Mouse (Mus musculus): Measurements from ENCODE around the gene Slc5a4b.

Slc5a4b gene

GRCm38 (mm10) chr10:76036962-76037361 lies 73.8 kb downstream of the Slc5a4b start:
- no peak for DNase-seq (ENCODE audit: low spot score)

DNA sequence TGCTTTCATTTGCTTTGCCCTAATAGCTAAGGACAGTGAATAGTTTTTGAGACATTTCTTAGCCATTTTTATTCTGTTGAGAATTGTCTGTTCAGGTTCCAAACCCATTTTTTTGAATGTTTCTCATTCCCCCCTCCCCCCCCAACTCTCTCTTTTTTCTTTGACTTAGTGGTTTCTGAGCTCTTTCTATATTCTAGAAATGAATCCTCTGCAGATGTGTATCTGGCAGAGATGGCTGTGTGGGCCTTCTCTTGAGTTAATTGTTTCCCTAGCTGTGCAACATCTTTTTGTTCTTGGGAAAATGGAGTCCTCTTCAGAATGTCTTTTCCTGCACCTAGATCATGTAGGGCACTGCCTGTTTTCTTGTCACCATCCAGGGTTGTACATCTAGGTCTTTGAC lies 75.5 kb downstream of the Slc5a4b start:
- DNase-seq (ENCODE audit: low spot score), result no peak

DNA sequence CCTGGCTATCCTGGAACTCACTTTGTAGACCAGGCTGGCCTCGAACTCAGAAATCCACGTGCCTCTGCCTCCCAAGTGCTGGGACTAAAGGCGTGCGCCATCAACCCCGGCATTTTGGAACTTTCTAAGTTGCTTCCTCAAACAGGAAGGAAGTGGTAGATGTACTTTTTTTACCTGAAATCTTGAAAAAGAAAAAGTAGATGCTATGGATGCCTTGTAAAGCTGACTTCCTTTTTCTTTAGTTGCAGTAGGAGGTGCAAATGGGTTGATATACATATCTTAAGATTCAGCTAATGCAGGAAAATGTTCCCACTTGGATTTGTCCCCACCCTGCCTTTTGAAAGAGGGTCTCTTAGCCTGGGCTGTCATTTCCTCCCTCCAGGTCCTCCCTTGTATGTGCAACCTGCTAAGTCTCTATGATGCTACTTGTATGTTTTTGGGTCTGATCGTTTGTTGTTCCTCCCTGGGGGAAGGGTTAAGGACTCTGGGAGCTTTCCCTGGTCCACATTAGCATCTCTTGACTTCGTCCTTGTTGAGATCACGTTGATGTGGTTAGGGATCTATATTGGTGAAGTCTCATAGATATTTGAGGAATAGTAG lies 76.7 kb downstream of the Slc5a4b start:
- DNase-seq (ENCODE audit: low spot score), result no peak

GRCm38 (mm10) chr10:76033119-76033455 lies 77.7 kb downstream of the Slc5a4b start:
- no peak for DNase-seq (ENCODE audit: low spot score)

GRCm38 (mm10) chr10:76032402-76033118 lies 78.2 kb downstream of the Slc5a4b start, which contains the start of gene Zfp280b:
Gene Zfp280b (plus strand): TSS chr10:76032650.
- peak; percentile 91 for DNase-seq (ENCODE audit: low spot score)

DNA sequence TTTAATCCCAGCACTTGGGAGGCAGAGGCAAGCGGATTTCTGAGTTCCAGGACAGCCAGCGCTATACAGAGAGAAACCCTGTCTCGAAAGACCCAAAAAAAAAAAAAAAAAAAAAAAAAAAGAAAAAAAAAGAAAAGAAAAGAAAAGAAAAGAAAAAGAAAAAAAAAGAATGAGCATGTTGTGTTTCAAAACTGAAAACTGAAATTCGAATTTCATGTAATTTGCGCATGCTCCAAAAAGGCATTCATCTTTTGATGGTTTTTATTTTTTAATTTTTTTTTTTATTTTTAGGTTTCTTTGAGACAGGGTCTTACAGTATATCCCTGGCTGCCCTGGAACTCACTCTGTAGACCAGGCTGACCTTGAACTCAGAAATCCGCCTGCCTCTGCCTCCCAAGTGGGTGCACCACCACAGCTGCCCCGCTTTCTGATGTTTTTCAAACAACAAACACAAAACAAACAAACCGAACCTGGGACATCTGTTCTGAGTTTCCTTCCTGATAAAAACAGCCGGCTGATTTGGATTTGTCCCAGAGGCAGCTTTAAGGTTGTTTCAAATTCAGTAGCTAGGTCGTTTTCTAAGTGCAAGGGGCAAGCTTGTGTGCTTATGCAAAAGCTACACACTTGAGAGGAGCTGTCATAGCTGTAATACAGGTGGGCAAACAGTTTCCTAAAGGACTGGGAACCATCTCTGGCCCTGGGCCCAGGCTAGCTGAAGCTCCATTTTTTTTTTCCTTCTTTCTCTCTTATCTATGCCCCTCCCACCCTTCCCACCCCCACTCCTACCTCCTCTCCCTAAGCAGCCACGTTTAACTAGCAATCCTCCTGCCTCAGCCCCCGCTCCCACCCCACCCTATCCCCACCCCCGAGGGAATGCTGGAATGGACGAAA lies 79.0 kb downstream of the Slc5a4b start:
- DNase-seq (ENCODE audit: low spot score), result peak; percentile 15

- no peak for DNase-seq (ENCODE audit: low spot score)
Observed at GRCm38 (mm10) chr10:76030496-76030895, 80.3 kb downstream of the Slc5a4b start.

GRCm38 (mm10) chr10:76029276-76029675 lies 81.5 kb downstream of the Slc5a4b start:
- DNase-seq (ENCODE audit: low spot score), result no peak

DNA sequence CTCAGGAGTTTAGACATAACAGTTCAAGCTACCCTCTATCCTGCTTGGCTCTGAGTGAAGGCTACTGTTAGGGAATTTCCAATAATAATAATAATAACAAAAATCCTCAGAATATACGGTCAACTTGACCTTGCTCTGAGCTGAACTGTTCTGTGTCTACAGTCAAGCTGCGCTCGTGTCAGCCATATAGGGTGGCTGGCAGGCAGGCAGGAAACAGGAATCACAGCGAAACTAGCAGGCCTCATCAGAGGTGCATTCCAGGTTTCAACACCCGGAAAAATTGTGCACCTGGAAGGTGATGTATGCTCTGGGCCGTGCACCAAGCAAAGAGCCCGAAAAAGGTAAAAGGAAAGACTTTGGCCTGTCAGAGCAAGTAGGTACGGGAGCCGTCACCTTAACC lies 82.4 kb downstream of the Slc5a4b start:
- no peak for DNase-seq (ENCODE audit: low spot score)

DNA sequence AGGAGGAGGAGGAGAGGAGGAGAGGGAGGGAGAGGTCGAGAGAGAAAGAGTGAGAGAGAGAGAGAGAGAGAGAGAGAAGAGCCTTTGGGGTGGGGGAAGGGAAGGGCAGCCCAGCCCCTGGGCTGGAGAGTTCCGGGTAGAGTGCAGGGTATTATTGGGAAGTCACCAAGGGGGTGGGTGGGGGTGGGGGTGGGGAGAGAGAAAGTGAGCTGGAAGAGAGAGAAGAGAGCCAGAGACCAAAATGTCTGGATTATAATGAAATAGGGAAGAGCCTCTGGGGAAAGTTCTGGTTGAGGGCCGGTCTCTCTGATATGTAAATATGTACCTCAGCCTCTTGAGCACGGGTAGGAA lies 82.8 kb downstream of the Slc5a4b start:
- no peak for DNase-seq (ENCODE audit: low spot score)

DNA sequence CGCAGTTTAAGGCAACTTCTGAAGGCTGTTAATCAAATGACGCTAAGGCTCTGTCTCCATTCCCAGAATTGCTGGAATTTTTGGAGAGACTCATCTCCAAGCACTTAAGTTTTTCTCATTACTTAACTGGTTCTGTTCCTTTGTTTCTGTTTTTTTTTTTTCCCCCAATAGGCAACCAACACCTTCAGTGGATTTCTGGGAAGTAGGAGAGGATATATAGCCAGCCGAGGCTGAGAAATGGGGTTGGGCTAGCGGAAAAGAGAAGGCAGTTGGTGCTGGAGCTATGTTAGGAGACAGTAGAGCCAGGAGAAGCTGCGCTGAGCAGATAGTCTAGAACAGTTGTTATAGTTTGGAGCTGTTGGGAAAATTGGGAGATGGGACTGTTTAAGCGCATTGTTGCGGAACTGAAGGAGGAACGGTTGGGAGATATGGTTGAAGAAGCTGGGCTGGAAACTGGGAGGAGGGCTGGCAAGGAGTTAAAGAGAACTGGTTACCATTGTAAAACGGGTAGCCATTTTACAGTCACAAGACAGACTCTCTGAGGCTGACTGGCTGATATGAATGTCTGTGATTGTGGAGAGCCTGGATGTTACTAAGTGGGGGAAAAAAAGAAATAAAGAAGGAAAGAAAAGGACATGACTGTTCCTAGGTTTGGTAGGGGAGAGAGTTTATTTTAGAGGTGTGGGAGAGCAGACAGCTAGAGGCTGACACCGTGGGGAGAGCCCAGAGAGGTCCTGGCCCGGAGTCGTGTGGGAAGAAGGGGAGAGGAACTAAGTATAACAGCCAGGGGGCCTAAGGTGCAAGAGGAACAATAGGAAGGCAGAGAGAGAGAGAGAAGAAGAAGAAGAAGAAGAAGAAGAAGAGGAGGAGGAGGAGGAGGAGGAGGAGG lies 83.4 kb downstream of the Slc5a4b start:
- DNase-seq (ENCODE audit: low spot score), result no peak

DNA sequence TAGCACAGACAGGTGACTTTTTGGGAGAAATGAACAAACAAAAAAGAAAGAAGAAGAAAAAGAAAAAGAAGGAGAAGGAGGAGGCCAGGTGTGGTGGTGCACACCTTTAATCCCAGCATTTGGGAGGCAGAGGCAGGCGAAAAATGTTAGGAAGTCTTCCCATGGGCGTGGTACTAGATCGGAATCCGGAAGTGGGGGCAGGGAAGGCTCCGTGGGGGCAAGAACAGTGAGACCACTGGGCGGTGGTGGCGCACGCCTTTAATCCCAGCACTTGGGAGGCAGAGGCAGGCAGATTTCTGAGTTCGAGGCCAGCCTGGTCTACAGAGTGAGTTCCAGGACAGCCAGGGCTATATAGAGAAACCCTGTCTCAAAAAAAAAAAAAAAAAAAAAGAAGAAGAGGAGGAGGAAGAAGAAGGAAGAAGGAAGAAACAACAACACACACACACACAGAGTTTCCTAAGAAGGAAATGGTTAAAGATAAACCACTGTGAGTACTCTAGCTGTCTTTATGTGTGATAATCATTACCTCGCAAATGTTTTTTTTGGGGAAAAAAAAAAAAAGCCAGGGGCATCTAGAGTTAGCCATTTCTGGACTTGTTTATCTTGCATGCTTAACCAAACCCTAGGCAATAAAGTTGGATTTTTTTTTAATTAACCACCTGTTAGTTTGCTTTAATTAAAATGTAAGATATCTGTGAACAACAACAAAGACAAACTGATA lies 85.1 kb downstream of the Slc5a4b start:
- no peak for DNase-seq (ENCODE audit: low spot score)

GRCm38 (mm10) chr10:76023921-76024320 lies 86.8 kb downstream of the Slc5a4b start:
- DNase-seq (ENCODE audit: low spot score), result no peak

DNA sequence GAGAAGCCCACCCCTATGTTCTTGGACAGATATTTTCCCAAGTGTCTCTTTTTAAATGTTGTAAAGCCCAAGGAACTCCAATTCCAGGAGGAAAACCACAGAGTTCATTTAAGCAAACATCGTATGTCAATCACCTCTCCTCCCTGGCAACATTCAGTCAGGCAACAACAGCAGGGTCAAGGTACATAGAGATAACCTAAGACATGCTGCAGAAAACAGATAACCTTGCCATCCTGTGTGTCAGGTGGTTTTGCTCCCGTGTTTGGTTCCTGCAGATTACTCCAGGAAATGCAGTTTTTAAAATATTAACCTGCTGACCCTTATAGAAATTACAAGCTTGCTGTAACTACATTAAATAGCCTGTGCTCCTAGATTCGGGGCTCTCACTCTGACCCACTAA lies 89.0 kb downstream of the Slc5a4b start:
- DNase-seq (ENCODE audit: low spot score), result no peak

DNA sequence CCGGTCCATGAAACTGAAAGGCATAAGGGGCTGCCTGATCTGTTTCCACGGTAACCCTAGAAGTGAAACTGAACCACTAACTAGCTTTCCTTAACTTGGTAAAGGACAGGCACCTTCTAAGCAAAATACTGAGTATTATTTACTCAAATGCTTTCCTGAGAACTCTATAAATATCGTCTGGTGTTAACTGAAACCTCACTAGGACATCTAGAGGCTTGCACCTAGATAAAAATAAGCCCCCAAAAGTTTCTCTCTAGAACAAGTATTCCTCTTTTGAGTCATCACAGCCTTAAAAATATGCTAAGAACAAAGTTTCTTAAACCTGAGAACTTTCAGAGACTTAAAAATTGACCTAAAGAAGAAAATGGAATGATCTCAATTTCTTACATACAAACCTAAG lies 93.9 kb downstream of the Slc5a4b start:
- DNase-seq (ENCODE audit: low spot score), result no peak

DNA sequence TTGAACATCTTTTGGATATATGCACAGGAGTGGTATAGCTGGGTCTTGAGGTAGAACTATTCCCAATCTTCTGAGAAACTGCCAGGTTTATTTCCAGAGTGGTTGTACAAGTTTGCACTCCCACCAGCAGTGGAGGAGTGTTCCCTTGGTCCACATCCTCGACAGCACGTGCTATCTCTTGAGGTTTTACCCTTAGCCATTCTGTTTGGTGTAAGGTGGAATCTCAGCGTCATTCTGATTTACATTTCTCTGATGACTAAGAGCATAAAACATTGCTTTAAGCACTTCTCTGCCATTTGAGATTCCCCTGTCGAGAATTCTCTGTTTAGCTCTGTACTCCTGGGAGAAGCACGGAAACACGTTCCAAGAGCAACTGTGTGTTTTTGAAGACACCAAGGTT lies 97.8 kb downstream of the Slc5a4b start:
- DNase-seq (ENCODE audit: low spot score), result no peak

GRCm38 (mm10) chr10:76009812-76010211 lies 100.9 kb downstream of the Slc5a4b start:
- DNase-seq (ENCODE audit: low spot score), result no peak

All from ovary, postnatal 14 days (tissue).